Mouse (Mus musculus) heart, adult 2 months (tissue): ENCODE measurements around the gene Dhx16. TPM values are rescaled to one million over a fixed set of nuclear protein-coding genes. Genes with fewer than 3 reads are reported as not detected.

Experiments
- DNase-seq, 2 experiments: peaks; one replicate each; pipeline ENCODE4 v3.0.0; 2021
- H3K27ac ChIP-seq: fragments of 200-600 bp; 2 replicates; pipeline ENCODE4 v1.8.1; 2022
- H3K27me3 ChIP-seq: fragments of 200-500 bp; 2 replicates; pipeline ENCODE4 v1.6.1; 2012; ENCODE audit warnings: mild to moderate bottlenecking, low read length, inconsistent platforms, mixed read lengths; ENCODE audit not compliant: control insufficient read depth, insufficient read depth
- H3K36me3 ChIP-seq: fragments of 200-500 bp; 2 replicates; pipeline ENCODE4 v1.6.1; 2012; ENCODE audit warnings: low read length, inconsistent platforms; ENCODE audit not compliant: control insufficient read depth, insufficient read depth
- H3K4me1 ChIP-seq: fragments of 200-500 bp; 2 replicates; pipeline ENCODE4 v1.6.1; 2011; ENCODE audit warnings: low read length; ENCODE audit not compliant: control insufficient read depth, insufficient read depth
- H3K4me3 ChIP-seq: fragments of 200-600 bp; 2 replicates; pipeline ENCODE4 v1.8.1; 2022
- H3K79me2 ChIP-seq: fragments of 200-500 bp; replicated peaks from 2 replicates; pipeline ENCODE4 v1.6.1; 2012; ENCODE audit warnings: mild to moderate bottlenecking, inconsistent platforms, low read length, moderate library complexity, mixed read lengths; ENCODE audit not compliant: control insufficient read depth, insufficient read depth
- H3K9ac ChIP-seq: fragments of 200-500 bp; 2 replicates; pipeline ENCODE4 v1.6.1; 2012; ENCODE audit warnings: low read depth, mild to moderate bottlenecking, control low read depth, inconsistent platforms, low read length, mixed read lengths
- CTCF ChIP-seq: fragments of 200-600 bp; IDR thresholded peaks from 2 replicates; pipeline ENCODE4 v1.8.1; 2022; ENCODE audit warnings: antibody characterized with exemption, mild to moderate bottlenecking, moderate library complexity
- EP300 ChIP-seq: fragments of 200-500 bp; IDR thresholded peaks from 2 replicates; pipeline ENCODE4 v1.6.1; 2011; ENCODE audit warnings: low read depth, low read length, control low read depth; ENCODE audit not compliant: insufficient read depth
- POLR2A ChIP-seq: fragments of 200-500 bp; IDR thresholded peaks from 2 replicates; pipeline ENCODE4 v1.6.1; 2011; ENCODE audit warnings: mild to moderate bottlenecking, low read depth, low read length, control low read depth; ENCODE audit not compliant: insufficient read depth
- WGBS: fragments of 180-500 bp; shearing (Covaris S2); methylation state at CpG from one replicate; pipeline ENCODE4 v1.1.7; 2018; 5-methylcytosine and 5-hydroxymethylcytosine counted together
- intact Hi-C: fragments of 180-260 bp; cut with DNase I; formaldehyde crosslinking; loops from one replicate; pipeline ENCODE4 v1.15.1; 2025
- polyA plus RNA-seq: library from polyadenylated mRNA; depleted of rRNA; stranded (reverse); fragments of >200 nt; gene quantifications from 2 replicates; pipeline ENCODE4 v1.2.3, GENCODE M21; 2012
- total RNA-seq, 2 experiments: library from RNA; stranded (reverse); gene quantifications; 2 replicates each; pipeline ENCODE4 v1.2.3; 2021

The Dhx16 gene
- total and polyA plus RNA-seq, 3 experiments = 19.3 to 27.7 (median 20.3) TPM

- Histone ChIP-seq H3K79me2 (no peaks in the 10 kb centered on the region), H3K4me1 (peaks cover 2% of the 10 kb centered on the region), H3K36me3 (no peaks in the 10 kb centered on the region), H3K4me3 (no peak overlapping the region), H3K27ac (no peak overlapping the region), H3K27me3 (no peaks in the 10 kb centered on the region), H3K9ac (no peak overlapping the region)
- TF ChIP-seq CTCF = peak; percentile 53
- TF ChIP-seq POLR2A = no peak
- intact Hi-C loops = loop anchor here (2.0 kb wide), 1 partner anchor 77 kb away; no protein-coding TSS in a partner anchor
- DNase-seq = no peak
- WGBS = 66% methylated on average over 2 of the region's 2 CpGs
Observed at GRCm38 (mm10) chr17:35907609-35908008, 28.0 kb downstream of the Dhx16 start.

GRCm38 (mm10) chr17:35909186-35909918, 29.7 kb downstream of the Dhx16 start:
- H3K36me3 ChIP-seq = no peaks in the 10 kb centered on the region
- DNase-seq = peak in 1 of 2 experiments; percentile 20
- intact Hi-C loops = loop anchor here (2.0 kb wide), 1 partner anchor 79 kb away; no protein-coding TSS in a partner anchor

GRCm38 (mm10) chr17:35909919-35910369, 30.3 kb downstream of the Dhx16 start, which contains the start of gene Atat1:
TSS of gene Atat1 (minus strand) at chr17:35910075.
- peak; percentile 92 to 94 for DNase-seq
- Histone ChIP-seq H3K36me3 (no peaks in the 10 kb centered on the region), H3K79me2 (no peaks in the 10 kb centered on the region), H3K9ac (peak within 1 kb of the TSS; percentile 8), H3K4me1 (no peaks in the 10 kb centered on the region; the same call in 1 of the 2 replicates), H3K27ac (peak within 1 kb of the TSS; percentile 59), H3K4me3 (peak within 1 kb of the TSS; percentile 79), H3K27me3 (no peaks in the 10 kb centered on the region)
- intact Hi-C loops = loop anchor here (2.0 kb wide), 1 partner anchor 79 kb away; no protein-coding TSS in a partner anchor
- TF ChIP-seq EP300 (0 out of 2 replicates have a peak, but pooled peaks have one; percentile 24), POLR2A (peak; percentile 74), CTCF (no peak)
- WGBS = 3% methylated on average over 25 of the region's 25 CpGs

More at GRCm38 (mm10) chr17:35909186-35909918, 29.7 kb downstream of the Dhx16 start:
- TF ChIP-seq POLR2A = no peak
- no peak for TF ChIP-seq EP300
- peak overlapping the region; percentile 79 for H3K4me3 ChIP-seq
- H3K79me2 ChIP-seq = no peaks in the 10 kb centered on the region
- no peaks in the 10 kb centered on the region; the same call in none of the 2 replicates for H3K4me1 ChIP-seq
- peak overlapping the region; percentile 8 for H3K9ac ChIP-seq
- WGBS = 25% methylated on average over 20 of the region's 20 CpGs
- no peaks in the 10 kb centered on the region for H3K27me3 ChIP-seq
- peak overlapping the region; percentile 59 for H3K27ac ChIP-seq

GRCm38 (mm10) chr17:35914975-35915374, 35.4 kb downstream of the Dhx16 start:
- Histone ChIP-seq H3K79me2 (no peaks in the 10 kb centered on the region), H3K36me3 (peaks cover 4% of the 10 kb centered on the region), H3K27ac (no peak overlapping the region), H3K4me1 (peaks cover 7% of the 10 kb centered on the region), H3K4me3 (no peak overlapping the region; the same call in 1 of the 2 replicates), H3K27me3 (no peaks in the 10 kb centered on the region), H3K9ac (no peak overlapping the region)
- no peak for DNase-seq
- TF ChIP-seq CTCF (no peak), EP300 (no peak), POLR2A (no peak)
- 74% methylated on average over 6 of the region's 6 CpGs for WGBS
- intact Hi-C loops = no loop called here

GRCm38 (mm10) chr17:35915538-35916296, 36.1 kb downstream of the Dhx16 start:
- peak overlapping the region; percentile 100 for H3K27ac ChIP-seq
- 2% methylated on average over 28 of the region's 28 CpGs for WGBS
- peak overlapping the region; percentile 59 for H3K9ac ChIP-seq
- no peaks in the 10 kb centered on the region for H3K27me3 ChIP-seq
- intact Hi-C loops = loop anchor here (2.0 kb wide), 3 partner anchors 19 to 77 kb away; partner anchors contain the start of genes 2310061I04Rik and Tubb5
- H3K79me2 ChIP-seq = no peaks in the 10 kb centered on the region
- H3K36me3 ChIP-seq = peaks cover 8% of the 10 kb centered on the region
- DNase-seq = no peak
- peak overlapping the region; percentile 70 for H3K4me3 ChIP-seq
- TF ChIP-seq CTCF (no peak), POLR2A (no peak), EP300 (no peak)
- H3K4me1 ChIP-seq = peaks cover 7% of the 10 kb centered on the region
